Mouse (Mus musculus) stomach, postnatal 0 days (tissue): Measurements from ENCODE around the gene Fzd1.

Experiments
- CTCF ChIP-seq: IDR thresholded peaks from 2 replicates; pipeline ENCODE4 v1.5.1; 2016; ENCODE audit warnings: antibody characterized with exemption, low read depth, mild to moderate bottlenecking, moderate library complexity
- EP300 ChIP-seq: optimal IDR thresholded peaks from 2 replicates; pipeline ENCODE3; 2016; ENCODE audit warnings: antibody characterized with exemption

DNA sequence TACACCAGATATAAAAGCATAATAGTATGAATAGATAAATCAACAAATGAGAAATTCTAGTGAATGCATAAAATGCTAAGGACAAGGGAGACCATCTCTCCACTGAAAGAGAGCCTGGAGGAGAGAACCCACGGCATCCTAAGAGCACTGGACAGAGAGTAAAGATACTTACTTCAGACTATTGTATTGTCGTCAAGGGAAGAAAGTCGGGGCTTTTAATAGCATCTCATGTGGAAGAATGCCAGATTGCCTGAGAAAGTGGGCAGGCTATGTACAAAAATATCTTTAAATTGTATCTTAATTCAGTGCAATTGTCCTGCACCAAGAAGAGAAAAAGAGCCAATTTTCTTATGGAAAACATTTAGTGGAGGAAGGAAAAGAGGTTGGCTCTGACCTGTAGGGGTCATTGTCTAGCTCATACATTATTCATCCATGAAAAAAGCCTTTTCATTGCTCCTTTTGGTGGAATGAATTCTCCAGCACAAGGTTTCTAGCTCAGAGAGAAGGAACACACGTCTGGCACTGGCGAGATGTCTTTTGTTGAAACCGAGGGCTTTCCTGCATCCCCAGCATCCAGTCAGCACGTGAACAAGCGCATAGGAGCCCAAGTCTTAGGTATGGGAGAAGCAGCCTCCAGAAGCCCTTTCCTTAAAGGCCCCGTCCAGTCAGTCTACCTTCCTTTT lies 15.4 kb upstream of the Fzd1 start:
- TF ChIP-seq CTCF = no peak
- no peak for TF ChIP-seq EP300
